Mouse (Mus musculus) midbrain, embryonic 14.5 days (tissue): ENCODE measurements around the gene Edrf1. TPM values are rescaled to one million over a fixed set of nuclear protein-coding genes. Genes with fewer than 3 reads are reported as not detected.

Experiments
- polyA plus RNA-seq: library from polyadenylated mRNA; unstranded; fragments of >200 nt; fragmentation: Nextera tagmentation; extraction: Ambion mirVana; gene quantifications from 2 replicates; pipeline ENCODE4 v1.2.1, GENCODE M21; 2014

Edrf1 gene
- polyA plus RNA-seq, 1 experiment from 2014 or later, result 26.9 TPM

Other genes with a start within 250 kb of the Edrf1 start
- not detected in 2 replicates for gene Tex36, start 35.4 kb upstream of the Edrf1 start, polyA plus RNA-seq
- gene Mmp21, start 42.5 kb downstream of the Edrf1 start, polyA plus RNA-seq, result 0.11 TPM in 1 of 2 replicates, not detected in the other
- 76.9 and 89.0 TPM in 2 replicates for gene Bccip, start 71.8 kb downstream of the Edrf1 start, polyA plus RNA-seq
- 57.7 and 58.3 TPM in 2 replicates for gene Uros, start 72.5 kb downstream of the Edrf1 start, polyA plus RNA-seq
- 3.8 and 3.9 TPM in 2 replicates for gene Fank1, start 139.3 kb downstream of the Edrf1 start, polyA plus RNA-seq
- gene Dhx32, start 145.2 kb downstream of the Edrf1 start, polyA plus RNA-seq, result 34.2 and 46.4 TPM in 2 replicates